Mouse (Mus musculus) stomach, postnatal 0 days (tissue): ENCODE results near the gene Tep1.

Source experiments
- CTCF ChIP-seq: IDR thresholded peaks from 2 replicates; pipeline ENCODE4 v1.5.1; 2016; ENCODE audit warnings: antibody characterized with exemption, low read depth, mild to moderate bottlenecking, moderate library complexity
- EP300 ChIP-seq: optimal IDR thresholded peaks from 2 replicates; pipeline ENCODE3; 2016; ENCODE audit warnings: antibody characterized with exemption

- TF ChIP-seq CTCF (no peak), EP300 (no peak)
Measured at GRCm38 (mm10) chr14:50876236-50876950, 6.0 kb upstream of the Tep1 start.
